Mouse (Mus musculus) midbrain, embryonic 13.5 days (tissue): ENCODE measurements around the gene Ola1. TPM values are rescaled to one million over a fixed set of nuclear protein-coding genes. Genes with fewer than 3 reads are reported as not detected.
A peak's percentile ranks its signal among the peaks of the same experiment; 100 is the strongest.

ENCODE experiments used
- ATAC-seq: fragments of 200-750 bp; cut with Nextera tagmentation; 2 replicates; pipeline ENCODE4 v1.8.0; 2017; ENCODE audit warnings: mild to moderate bottlenecking, moderate TSS enrichment, moderate library complexity
- H3K27ac ChIP-seq: fragments of 300-500 bp; sonication (generic); 2 replicates; pipeline ENCODE4 v1.5.1; 2015; ENCODE audit warnings: inconsistent platforms, mild to moderate bottlenecking, moderate library complexity
- H3K27me3 ChIP-seq: fragments of 300-500 bp; sonication (generic); 2 replicates; pipeline ENCODE4 v1.6.1; 2015; ENCODE audit warnings: mild to moderate bottlenecking, inconsistent platforms
- H3K36me3 ChIP-seq: fragments of 300-500 bp; sonication (generic); 2 replicates; pipeline ENCODE4 v1.6.1; 2015; ENCODE audit warnings: mild to moderate bottlenecking, inconsistent platforms
- H3K4me1 ChIP-seq: fragments of 300-500 bp; sonication (generic); replicated peaks from 2 replicates; pipeline ENCODE4 v1.6.1; 2015; ENCODE audit warnings: inconsistent platforms
- H3K4me2 ChIP-seq: fragments of 300-500 bp; sonication (generic); replicated peaks from 2 replicates; pipeline ENCODE4 v1.6.1; 2015; ENCODE audit warnings: moderate library complexity, mild to moderate bottlenecking, inconsistent platforms
- H3K4me3 ChIP-seq: fragments of 300-500 bp; sonication (generic); replicated peaks from 2 replicates; pipeline ENCODE4 v1.5.1; 2015; ENCODE audit warnings: mild to moderate bottlenecking, inconsistent platforms
- H3K9ac ChIP-seq: fragments of 300-500 bp; sonication (generic); replicated peaks from 2 replicates; pipeline ENCODE4 v1.6.1; 2015; ENCODE audit warnings: mild to moderate bottlenecking, inconsistent platforms
- H3K9me3 ChIP-seq: fragments of 300-500 bp; sonication (generic); 2 replicates; pipeline ENCODE4 v1.6.1; 2016; ENCODE audit warnings: mild to moderate bottlenecking, inconsistent platforms
- WGBS: fragments of 180-500 bp; shearing (Covaris S2); methylation state at CpG from one replicate; pipeline ENCODE4 v1.1.7; 2015; 5-methylcytosine and 5-hydroxymethylcytosine counted together
- polyA plus RNA-seq: library from polyadenylated mRNA; unstranded; fragments of >200 nt; fragmentation: Nextera tagmentation; extraction: Ambion mirVana; gene quantifications from 2 replicates; pipeline ENCODE4 v1.2.1, GENCODE M21; 2015

Ola1 gene
- polyA plus RNA-seq, 1 experiment from 2014 or later, result 80.9 TPM

GRCm38 (mm10) chr2:73213871-73214659, 4.7 kb downstream of the Ola1 start:
- peak overlapping the region; percentile 92 for H3K9ac ChIP-seq
- no peaks in the 10 kb centered on the region; the same call in 1 of the 2 replicates for H3K36me3 ChIP-seq
- peak overlapping the region; percentile 53; the same call in 1 of the 2 replicates for H3K27ac ChIP-seq
- H3K9me3 ChIP-seq, result no peaks in the 10 kb centered on the region; the same call in 1 of the 2 replicates
- H3K4me2 ChIP-seq, result peak overlapping the region; percentile 85
- H3K27me3 ChIP-seq, result no peaks in the 10 kb centered on the region
- ATAC-seq, result peak; percentile 97
- under 1% methylated on average over 64 of the region's 68 CpGs for WGBS
- H3K4me3 ChIP-seq, result peak overlapping the region; percentile 86
- H3K4me1 ChIP-seq, result peaks cover 10% of the 10 kb centered on the region

- H3K4me1 ChIP-seq, result peaks cover 10% of the 10 kb centered on the region
- no peaks in the 10 kb centered on the region; the same call in 1 of the 2 replicates for H3K36me3 ChIP-seq
- H3K9me3 ChIP-seq, result no peaks in the 10 kb centered on the region; the same call in 1 of the 2 replicates
- H3K27ac ChIP-seq, result peak overlapping the region; percentile 53; the same call in 1 of the 2 replicates
- H3K27me3 ChIP-seq, result no peaks in the 10 kb centered on the region
- H3K9ac ChIP-seq, result peak overlapping the region; percentile 92
- WGBS, result 22% methylated on average over 7 of the region's 7 CpGs
- peak overlapping the region; percentile 86 for H3K4me3 ChIP-seq
- ATAC-seq, result no peak; the same call in 1 of the 2 replicates
- H3K4me2 ChIP-seq, result peak overlapping the region; percentile 85
Measured at GRCm38 (mm10) chr2:73213539-73213870, 5.2 kb downstream of the Ola1 start.

GRCm38 (mm10) chr2:73204328-73204727, 14.4 kb downstream of the Ola1 start:
- no peak overlapping the region for H3K4me2 ChIP-seq
- H3K27ac ChIP-seq, result no peak overlapping the region
- H3K4me3 ChIP-seq, result no peak overlapping the region
- ATAC-seq, result no peak
- H3K4me1 ChIP-seq, result no peaks in the 10 kb centered on the region
- 92% methylated on average over 6 of the region's 6 CpGs for WGBS
- no peaks in the 10 kb centered on the region for H3K9me3 ChIP-seq
- no peaks in the 10 kb centered on the region for H3K27me3 ChIP-seq
- H3K36me3 ChIP-seq, result no peaks in the 10 kb centered on the region; the same call in 1 of the 2 replicates
- H3K9ac ChIP-seq, result no peak overlapping the region

GRCm38 (mm10) chr2:73188488-73188887, 30.2 kb downstream of the Ola1 start:
- no peak for ATAC-seq
- WGBS, result 90% methylated on average over 2 of the region's 2 CpGs
- H3K4me2 ChIP-seq, result no peak overlapping the region
- no peak overlapping the region for H3K27ac ChIP-seq
- H3K36me3 ChIP-seq, result no peaks in the 10 kb centered on the region
- H3K4me3 ChIP-seq, result no peak overlapping the region
- no peak overlapping the region for H3K9ac ChIP-seq
- H3K4me1 ChIP-seq, result no peaks in the 10 kb centered on the region
- no peaks in the 10 kb centered on the region for H3K9me3 ChIP-seq
- H3K27me3 ChIP-seq, result no peaks in the 10 kb centered on the region

GRCm38 (mm10) chr2:73185185-73185584, 33.5 kb downstream of the Ola1 start:
- Histone ChIP-seq H3K36me3 (no peaks in the 10 kb centered on the region), H3K4me1 (peaks cover under 1% of the 10 kb centered on the region), H3K9ac (no peak overlapping the region), H3K4me2 (no peak overlapping the region), H3K4me3 (no peak overlapping the region), H3K27me3 (no peaks in the 10 kb centered on the region), H3K9me3 (no peaks in the 10 kb centered on the region), H3K27ac (no peak overlapping the region)
- WGBS, result 89% methylated on average over 3 of the region's 3 CpGs
- ATAC-seq, result no peak

GRCm38 (mm10) chr2:73169496-73169895, 49.2 kb downstream of the Ola1 start:
- Histone ChIP-seq H3K9me3 (no peaks in the 10 kb centered on the region), H3K4me3 (no peak overlapping the region), H3K27ac (no peak overlapping the region), H3K4me1 (peaks cover 9% of the 10 kb centered on the region; the same call in 1 of the 2 replicates), H3K27me3 (no peaks in the 10 kb centered on the region), H3K9ac (no peak overlapping the region), H3K36me3 (no peaks in the 10 kb centered on the region), H3K4me2 (no peak overlapping the region)
- no peak for ATAC-seq
- 69% methylated on average over 5 of the region's 5 CpGs for WGBS

- no peak for ATAC-seq
- Histone ChIP-seq H3K9ac (no peak overlapping the region), H3K27me3 (no peaks in the 10 kb centered on the region)
Measured at GRCm38 (mm10) chr2:73167126-73167525, 51.6 kb downstream of the Ola1 start.

GRCm38 (mm10) chr2:73164666-73165065, 54.1 kb downstream of the Ola1 start:
- H3K9ac ChIP-seq, result no peak overlapping the region
- H3K9me3 ChIP-seq, result no peaks in the 10 kb centered on the region
- H3K4me2 ChIP-seq, result no peak overlapping the region
- no peaks in the 10 kb centered on the region for H3K27me3 ChIP-seq
- H3K4me1 ChIP-seq, result 0 out of 2 replicates have a peak, but pooled peaks cover 2% of the 10 kb centered on the region
- WGBS, result 96% methylated on average over 1 of the region's 1 CpGs
- no peaks in the 10 kb centered on the region for H3K36me3 ChIP-seq
- no peak overlapping the region for H3K27ac ChIP-seq
- no peak overlapping the region for H3K4me3 ChIP-seq
- ATAC-seq, result no peak

More at GRCm38 (mm10) chr2:73167126-73167525, 51.6 kb downstream of the Ola1 start:
- Histone ChIP-seq H3K4me2 (no peak overlapping the region), H3K4me3 (no peak overlapping the region), H3K36me3 (no peaks in the 10 kb centered on the region), H3K9me3 (no peaks in the 10 kb centered on the region), H3K27ac (no peak overlapping the region), H3K4me1 (peaks cover 9% of the 10 kb centered on the region; the same call in 1 of the 2 replicates)

- H3K27ac ChIP-seq, result no peak overlapping the region
- WGBS, result 82% methylated on average over 2 of the region's 2 CpGs
- no peak overlapping the region for H3K4me2 ChIP-seq
- peaks cover 5% of the 10 kb centered on the region for H3K4me1 ChIP-seq
- peaks cover 3% of the 10 kb centered on the region for H3K9me3 ChIP-seq
- H3K27me3 ChIP-seq, result no peaks in the 10 kb centered on the region
- no peak overlapping the region for H3K4me3 ChIP-seq
- peaks cover 6% of the 10 kb centered on the region for H3K36me3 ChIP-seq
- ATAC-seq, result no peak
- H3K9ac ChIP-seq, result no peak overlapping the region
Measured at GRCm38 (mm10) chr2:73160772-73161171, 58.0 kb downstream of the Ola1 start.

GRCm38 (mm10) chr2:73157202-73157601, 61.5 kb downstream of the Ola1 start:
- Histone ChIP-seq H3K4me3 (no peak overlapping the region), H3K9ac (no peak overlapping the region), H3K4me2 (no peak overlapping the region), H3K27ac (no peak overlapping the region), H3K36me3 (peaks cover 13% of the 10 kb centered on the region), H3K4me1 (peaks cover 5% of the 10 kb centered on the region), H3K27me3 (no peaks in the 10 kb centered on the region), H3K9me3 (peaks cover 4% of the 10 kb centered on the region)
- ATAC-seq, result no peak
- 84% methylated on average over 3 of the region's 3 CpGs for WGBS

GRCm38 (mm10) chr2:73150526-73150925, 68.2 kb downstream of the Ola1 start:
- Histone ChIP-seq H3K4me2 (no peak overlapping the region), H3K9ac (no peak overlapping the region), H3K4me1 (no peaks in the 10 kb centered on the region), H3K4me3 (no peak overlapping the region), H3K36me3 (peaks cover 6% of the 10 kb centered on the region), H3K9me3 (no peaks in the 10 kb centered on the region), H3K27me3 (peaks cover 4% of the 10 kb centered on the region; the same call in 1 of the 2 replicates), H3K27ac (no peak overlapping the region)
- ATAC-seq, result no peak
- 79% methylated on average over 3 of the region's 3 CpGs for WGBS

- Histone ChIP-seq H3K4me2 (no peak overlapping the region), H3K36me3 (no peaks in the 10 kb centered on the region), H3K27ac (no peak overlapping the region), H3K4me3 (no peak overlapping the region), H3K9ac (no peak overlapping the region), H3K4me1 (peaks cover 12% of the 10 kb centered on the region), H3K9me3 (no peaks in the 10 kb centered on the region), H3K27me3 (peaks cover 8% of the 10 kb centered on the region; the same call in 1 of the 2 replicates)
- ATAC-seq, result no peak
- 95% methylated on average over 2 of the region's 2 CpGs for WGBS
Measured at GRCm38 (mm10) chr2:73146111-73146510, 72.6 kb downstream of the Ola1 start.
